Mouse (Mus musculus): Measurements from ENCODE around the gene Gm20605.

- TF ChIP-seq CTCF (IDR thresholded peaks at IDR 0.05; ENCODE audit: low read depth) (no peak), EP300 (IDR thresholded peaks at IDR 0.05; ENCODE audit: low read depth) (no peak)
These were observed 15.5 kb downstream of the Gm20605 start for GRCm38 (mm10) chr5:137644484-137644883.

Data from liver, postnatal 0 days (tissue).